Mouse (Mus musculus): Measurements from ENCODE around the gene Baiap2.

DNA sequence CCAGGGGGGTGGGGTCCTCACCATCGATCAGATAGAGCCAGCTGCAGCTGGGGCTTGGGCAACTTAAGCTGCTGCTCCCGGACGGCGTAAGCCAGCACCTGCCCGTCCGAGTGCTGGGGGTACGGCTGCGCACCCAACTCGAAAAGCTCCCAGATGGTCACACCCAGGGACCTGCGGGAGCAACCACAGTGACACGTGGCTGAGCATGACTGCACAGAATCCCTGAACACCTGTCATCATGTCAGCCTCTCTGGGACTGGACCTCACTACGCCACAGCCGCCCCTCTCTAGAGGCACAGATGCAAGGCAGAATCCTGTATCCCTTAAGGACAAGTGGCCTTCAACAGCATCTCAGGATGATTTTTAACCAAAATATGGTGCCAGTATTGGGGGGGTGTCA, 70.1 kb downstream of the Baiap2 start:
- no peak for TF ChIP-seq CTCF (conservative IDR thresholded peaks at IDR 0.05; ENCODE audit: insufficient read depth, insufficient read length, low read depth, low read length)
- TF ChIP-seq POLR2A (IDR thresholded peaks at IDR 0.05; ENCODE audit: low read depth, low read length) = no peak

All from kidney, adult 2 months (tissue).